Mouse (Mus musculus) cerebellum, adult 8-10 months (tissue): ENCODE results near the gene Tmem56.

Source experiments
- DNase-seq: peaks from one replicate; pipeline ENCODE4 v3.0.0; 2022

Tmem56 gene

GRCm38 (mm10) chr3:121282998-121283397, at the start of gene Tmem56:
Gene Tmem56, minus strand, starts transcription at chr3:121283098.
- DNase-seq, result no peak

DNA sequence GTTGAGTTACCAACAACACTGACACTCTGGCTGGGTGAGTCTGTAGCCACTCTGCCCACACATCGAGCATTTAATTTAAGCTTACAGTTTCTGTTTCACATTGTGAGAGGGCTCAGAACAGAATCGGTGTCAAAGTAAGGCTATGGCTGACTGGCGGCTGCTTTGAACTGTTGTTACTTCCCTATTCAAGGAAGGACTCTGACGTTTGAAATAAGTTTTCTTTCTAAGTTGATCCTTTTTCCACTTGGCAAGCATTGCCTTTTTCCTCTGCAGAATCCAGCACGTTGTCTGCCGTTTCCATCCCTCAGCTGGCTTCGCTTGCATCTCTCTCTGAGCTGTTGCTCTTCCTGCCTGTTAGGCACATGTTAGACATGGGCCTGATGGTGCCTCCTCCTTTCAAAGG, 47.3 kb upstream of the Tmem56 start:
- no peak for DNase-seq

DNA sequence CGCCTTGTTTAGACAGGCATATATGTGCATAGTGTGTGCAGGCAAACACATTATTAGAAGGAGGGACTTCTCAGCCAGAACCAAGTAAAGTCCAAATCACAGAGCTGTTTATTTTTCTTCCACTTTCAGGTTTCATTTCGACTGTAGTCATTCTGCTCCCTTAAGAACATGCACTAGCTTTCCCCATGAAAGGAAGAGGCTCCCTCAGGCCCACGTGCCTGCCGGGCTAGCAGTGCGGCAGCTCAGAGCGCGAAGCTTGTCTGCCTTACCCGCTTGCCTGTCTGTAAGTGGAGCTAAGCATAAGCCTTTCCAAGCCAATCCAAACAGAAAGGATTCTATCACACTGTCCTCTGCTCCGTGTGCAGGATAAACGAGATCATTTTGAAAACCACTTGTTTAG, 46.7 kb upstream of the Tmem56 start:
- no peak for DNase-seq

- DNase-seq, result no peak
Observed at GRCm38 (mm10) chr3:121327406-121327805, 44.5 kb upstream of the Tmem56 start.

DNA sequence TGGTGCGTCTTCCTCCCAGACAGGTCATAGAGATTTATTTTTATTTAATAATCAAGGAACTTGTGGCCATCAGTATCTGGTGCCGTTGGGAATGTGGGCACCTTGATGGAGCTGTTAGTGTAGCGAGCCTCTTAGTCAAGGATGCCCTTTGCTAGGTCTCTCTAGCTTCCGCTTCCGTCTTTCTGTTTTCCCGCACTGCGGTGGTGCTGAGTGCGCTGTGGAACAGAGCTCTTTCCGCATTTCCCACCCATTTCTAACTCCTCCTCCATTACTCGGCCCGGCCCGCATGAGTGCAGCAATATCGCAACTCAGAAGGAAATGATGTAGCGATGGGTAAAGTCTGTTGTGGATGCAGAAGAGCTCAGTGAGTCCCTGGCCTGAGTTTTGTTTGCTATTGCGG, 40.5 kb upstream of the Tmem56 start:
- DNase-seq, result no peak

- DNase-seq, result no peak
Observed at GRCm38 (mm10) chr3:121320896-121321295, 38.0 kb upstream of the Tmem56 start.

DNA sequence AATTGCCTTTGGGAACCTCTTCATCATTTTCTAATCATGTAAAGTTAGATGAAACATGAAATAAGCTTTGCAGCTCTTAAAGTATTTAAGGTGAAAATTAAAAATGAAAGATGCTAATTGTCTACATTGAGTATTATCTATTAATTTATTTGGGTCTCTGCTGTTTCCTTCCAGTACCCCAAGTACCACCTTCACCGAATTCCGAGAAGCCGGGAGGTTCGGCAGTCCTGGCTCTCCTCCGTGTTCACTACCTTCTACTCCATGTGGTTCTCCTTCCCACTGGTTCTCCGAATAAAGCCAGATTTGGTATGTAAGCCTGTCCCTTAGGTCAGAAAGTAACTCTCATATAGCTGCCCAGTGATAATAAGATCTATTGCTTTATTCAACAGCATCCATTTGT, 37.0 kb upstream of the Tmem56 start:
- no peak for DNase-seq

GRCm38 (mm10) chr3:121315498-121315897, 32.6 kb upstream of the Tmem56 start:
- DNase-seq, result no peak

DNA sequence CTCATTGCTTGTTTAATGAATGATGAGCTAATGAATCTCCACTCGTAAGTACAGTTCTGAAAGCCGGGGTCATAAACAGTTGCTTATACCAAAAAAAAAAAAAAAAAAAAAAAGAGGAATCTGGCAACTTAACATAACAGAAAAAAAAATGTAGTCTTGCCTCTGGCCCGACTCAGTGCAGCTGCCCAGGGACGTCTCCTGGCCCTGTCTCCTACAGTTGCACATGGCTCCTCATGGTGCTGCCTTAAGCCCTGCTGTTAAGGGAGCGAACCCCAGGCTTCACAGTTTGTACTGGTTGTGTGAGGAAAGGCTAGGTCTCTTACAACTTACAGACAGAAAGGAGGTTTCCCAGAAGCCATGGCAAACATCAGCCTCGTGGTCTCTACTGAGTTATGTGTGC, 31.3 kb upstream of the Tmem56 start:
- DNase-seq, result no peak

GRCm38 (mm10) chr3:121312979-121313378, 30.1 kb upstream of the Tmem56 start:
- no peak for DNase-seq

- no peak for DNase-seq
Observed at GRCm38 (mm10) chr3:121312426-121312825, 29.5 kb upstream of the Tmem56 start.

DNA sequence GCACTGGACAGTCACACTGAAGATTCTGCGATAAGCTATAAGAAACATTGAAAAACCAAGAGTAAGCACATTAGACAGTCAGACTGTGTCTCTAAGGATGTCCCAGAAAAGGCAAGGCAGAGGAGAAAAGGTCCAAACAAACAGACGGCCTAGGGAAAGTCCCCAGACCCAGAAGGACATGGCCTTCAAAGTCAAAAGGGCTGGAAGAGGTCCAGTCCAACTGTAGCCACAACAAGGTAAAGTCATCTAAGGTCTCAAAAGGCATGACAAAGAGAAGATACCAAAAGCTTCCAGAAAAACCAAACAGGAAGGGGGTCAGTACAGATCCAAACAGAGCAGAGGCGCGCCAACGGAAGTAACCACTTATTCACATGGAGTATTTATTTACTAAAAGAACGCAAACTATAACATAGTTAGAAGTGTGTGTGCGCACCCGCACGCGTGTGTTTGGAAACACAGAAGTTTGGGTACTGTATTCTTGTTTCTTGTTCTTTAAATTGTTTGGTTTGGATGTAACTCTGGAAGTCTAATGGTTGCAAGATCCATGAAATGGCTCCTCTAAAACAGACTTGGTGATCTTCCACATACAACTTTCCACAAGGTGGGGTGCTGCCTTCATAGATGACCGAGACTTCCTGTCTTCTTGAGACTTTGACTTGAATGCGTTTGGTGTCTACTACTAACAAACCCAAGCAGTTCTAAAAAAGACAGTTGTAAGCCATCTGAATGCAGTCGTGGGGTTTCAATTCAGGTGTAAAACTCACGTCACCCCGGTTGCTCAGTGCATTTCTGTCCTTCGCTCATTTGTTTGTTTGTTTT, 27.2 kb upstream of the Tmem56 start:
- DNase-seq, result no peak

- DNase-seq, result no peak
Observed at GRCm38 (mm10) chr3:121309429-121309828, 26.5 kb upstream of the Tmem56 start.

- DNase-seq, result no peak
Observed at GRCm38 (mm10) chr3:121308935-121309334, 26.0 kb upstream of the Tmem56 start.

GRCm38 (mm10) chr3:121307532-121308234, 24.8 kb upstream of the Tmem56 start:
- DNase-seq, result peak; percentile 77

GRCm38 (mm10) chr3:121306641-121307040, 23.7 kb upstream of the Tmem56 start:
- DNase-seq, result no peak

- DNase-seq, result no peak
Observed at GRCm38 (mm10) chr3:121294200-121294599, 11.3 kb upstream of the Tmem56 start.

DNA sequence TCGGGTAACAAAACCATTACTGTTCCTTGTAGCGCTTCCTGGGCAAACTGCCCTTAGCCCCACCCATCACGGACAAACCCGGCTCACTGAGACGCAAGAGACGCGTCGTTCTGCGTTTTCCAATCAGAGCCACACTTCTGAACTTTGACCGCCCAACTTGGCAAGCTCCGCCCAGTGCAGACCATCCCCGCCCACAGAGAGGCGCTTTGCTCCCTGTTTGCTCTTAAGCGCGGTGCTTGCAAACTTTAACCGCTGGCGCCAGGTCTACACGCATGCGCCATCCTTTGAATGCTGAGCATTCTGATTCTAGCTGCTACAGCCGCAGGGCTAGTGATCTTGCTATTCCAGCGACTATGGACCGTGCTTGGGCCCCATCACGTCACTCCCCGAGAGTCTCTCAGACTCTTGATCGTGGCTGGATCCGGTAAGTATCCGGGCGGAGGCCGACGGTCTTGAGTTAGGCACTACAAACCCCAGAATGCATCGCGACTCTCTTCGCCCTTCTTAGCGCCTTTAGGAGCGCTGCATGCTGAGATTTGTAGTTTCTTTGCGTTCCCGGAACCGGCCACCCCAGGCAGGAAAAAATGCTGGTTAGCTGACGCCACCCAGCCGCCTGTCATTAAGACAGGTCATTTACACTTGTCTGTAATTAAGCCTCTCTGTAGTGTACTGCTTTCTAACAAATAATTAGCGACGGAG, 8.8 kb upstream of the Tmem56 start, which contains the start of gene Alg14:
Alg14 (plus strand) TSS at position 214 of the 699 bp plus-strand sequence.
- peak; percentile 96 for DNase-seq

- no peak for DNase-seq
Observed at GRCm38 (mm10) chr3:121291225-121291559, 8.3 kb upstream of the Tmem56 start.

GRCm38 (mm10) chr3:121290681-121291080, 7.8 kb upstream of the Tmem56 start:
- DNase-seq, result no peak

GRCm38 (mm10) chr3:121287151-121287550, 4.3 kb upstream of the Tmem56 start:
- no peak for DNase-seq

- peak; percentile 54 for DNase-seq
Observed at GRCm38 (mm10) chr3:121285219-121285618, 2.3 kb upstream of the Tmem56 start.

DNA sequence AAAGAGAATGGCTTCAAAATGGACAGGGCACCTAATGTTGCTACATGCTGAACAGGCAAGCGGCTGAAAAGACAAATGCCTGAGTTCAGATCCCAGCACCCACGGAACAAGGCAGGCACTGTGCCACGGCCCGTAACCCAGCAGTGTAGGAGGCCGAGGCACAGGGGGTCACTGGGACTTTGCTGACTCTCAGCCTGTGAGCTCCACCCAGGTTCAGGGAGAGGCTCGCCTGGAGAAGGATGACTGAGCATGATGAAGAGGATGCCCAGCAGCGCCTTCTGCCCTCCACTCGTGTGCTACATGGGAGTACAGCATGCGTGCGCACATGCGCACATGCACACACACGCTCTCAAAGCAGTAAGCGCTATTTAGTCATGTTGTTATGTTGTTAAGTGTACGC, 3.2 kb downstream of the Tmem56 start:
- DNase-seq, result no peak

DNA sequence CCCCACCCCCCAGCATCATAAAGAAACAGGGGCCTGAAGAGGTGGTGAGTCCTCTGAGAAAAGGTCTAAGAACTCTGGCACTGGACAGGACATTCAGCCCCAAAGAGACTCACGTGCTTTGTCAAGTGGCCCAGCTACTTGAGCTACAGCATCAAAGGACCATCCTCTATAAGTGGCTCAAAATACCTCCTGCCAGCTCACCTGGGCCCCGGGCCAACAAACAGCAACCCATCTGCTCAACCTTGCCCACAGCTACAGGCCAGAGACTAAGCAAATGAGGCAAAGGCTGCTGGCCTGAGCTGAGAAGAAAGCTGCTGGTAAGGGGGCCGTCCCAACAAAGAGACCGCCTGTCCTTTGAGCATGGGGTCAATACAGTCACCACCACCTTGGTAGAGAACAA, 5.3 kb downstream of the Tmem56 start:
- DNase-seq, result peak; percentile 84
